Mouse (Mus musculus): Measurements from ENCODE around the gene Il34.

Il34 gene

GRCm38 (mm10) chr8:110779924-110780718 lies 25.6 kb downstream of the Il34 start:
- peak; percentile 79 for DNase-seq (ENCODE audit: low read depth, low spot score)

GRCm38 (mm10) chr8:110776335-110776734 lies 29.4 kb downstream of the Il34 start:
- no peak for DNase-seq (ENCODE audit: low read depth, low spot score)

GRCm38 (mm10) chr8:110775721-110776120 lies 30.0 kb downstream of the Il34 start:
- no peak for DNase-seq (ENCODE audit: low read depth, low spot score)

GRCm38 (mm10) chr8:110775316-110775715 lies 30.4 kb downstream of the Il34 start:
- no peak for DNase-seq (ENCODE audit: low read depth, low spot score)

GRCm38 (mm10) chr8:110774725-110775124 lies 31.0 kb downstream of the Il34 start:
- DNase-seq (ENCODE audit: low read depth, low spot score), result no peak

- DNase-seq (ENCODE audit: low read depth, low spot score), result no peak
These were observed 31.7 kb downstream of the Il34 start for GRCm38 (mm10) chr8:110774047-110774446.

- DNase-seq (ENCODE audit: low read depth, low spot score), result peak; percentile 88
These were observed 33.3 kb downstream of the Il34 start for GRCm38 (mm10) chr8:110772452-110772851.

GRCm38 (mm10) chr8:110767261-110767660 lies 38.5 kb downstream of the Il34 start:
- no peak for DNase-seq (ENCODE audit: low read depth, low spot score)

GRCm38 (mm10) chr8:110764671-110765070 lies 41.1 kb downstream of the Il34 start:
- peak; percentile 85 for DNase-seq (ENCODE audit: low read depth, low spot score)

GRCm38 (mm10) chr8:110761988-110762387 lies 43.7 kb downstream of the Il34 start:
- no peak for DNase-seq (ENCODE audit: low read depth, low spot score)

- no peak for DNase-seq (ENCODE audit: low read depth, low spot score)
These were observed 44.5 kb downstream of the Il34 start for GRCm38 (mm10) chr8:110761185-110761584.

GRCm38 (mm10) chr8:110760280-110760940 lies 45.3 kb downstream of the Il34 start:
- DNase-seq (ENCODE audit: low read depth, low spot score), result no peak

- no peak for DNase-seq (ENCODE audit: low read depth, low spot score)
These were observed 49.5 kb downstream of the Il34 start for GRCm38 (mm10) chr8:110756196-110756595.

- peak; percentile 88 for DNase-seq (ENCODE audit: low read depth, low spot score)
These were observed 50.1 kb downstream of the Il34 start for GRCm38 (mm10) chr8:110755511-110756170.

GRCm38 (mm10) chr8:110754713-110755112 lies 51.0 kb downstream of the Il34 start:
- DNase-seq (ENCODE audit: low read depth, low spot score), result peak; percentile 87

- DNase-seq (ENCODE audit: low read depth, low spot score), result no peak
These were observed 54.2 kb downstream of the Il34 start for GRCm38 (mm10) chr8:110751490-110751889.

- DNase-seq (ENCODE audit: low read depth, low spot score), result no peak
These were observed 55.5 kb downstream of the Il34 start for GRCm38 (mm10) chr8:110750269-110750668.

- DNase-seq (ENCODE audit: low read depth, low spot score), result peak; percentile 75
These were observed 56.1 kb downstream of the Il34 start for GRCm38 (mm10) chr8:110749500-110750170.

- no peak for DNase-seq (ENCODE audit: low read depth, low spot score)
These were observed 59.1 kb downstream of the Il34 start for GRCm38 (mm10) chr8:110746661-110747060.

GRCm38 (mm10) chr8:110745162-110745561 lies 60.6 kb downstream of the Il34 start:
- no peak for DNase-seq (ENCODE audit: low read depth, low spot score)

- DNase-seq (ENCODE audit: low read depth, low spot score), result no peak
These were observed 63.3 kb downstream of the Il34 start for GRCm38 (mm10) chr8:110742452-110742818.

Data from brain, adult 2 months (tissue).